Mouse (Mus musculus) layer of hippocampus, postnatal 36 days (tissue): ENCODE results near the gene Ercc6. TPM values are rescaled to one million over a fixed set of nuclear protein-coding genes. Genes with fewer than 3 reads are reported as not detected.
A peak's percentile ranks its signal among the peaks of the same experiment; 100 is the strongest.

ENCODE experiments used
- DNase-seq, 2 experiments: peaks; one replicate each; pipeline ENCODE4 v3.0.0; 2022
- total RNA-seq, 2 experiments: library from RNA; stranded (reverse); gene quantifications; 2 replicates each; pipeline ENCODE4 v1.2.3; 2021

The Ercc6 gene
- total RNA-seq, 2 experiments from 2014 or later = 21.6 to 26.7 TPM

DNA sequence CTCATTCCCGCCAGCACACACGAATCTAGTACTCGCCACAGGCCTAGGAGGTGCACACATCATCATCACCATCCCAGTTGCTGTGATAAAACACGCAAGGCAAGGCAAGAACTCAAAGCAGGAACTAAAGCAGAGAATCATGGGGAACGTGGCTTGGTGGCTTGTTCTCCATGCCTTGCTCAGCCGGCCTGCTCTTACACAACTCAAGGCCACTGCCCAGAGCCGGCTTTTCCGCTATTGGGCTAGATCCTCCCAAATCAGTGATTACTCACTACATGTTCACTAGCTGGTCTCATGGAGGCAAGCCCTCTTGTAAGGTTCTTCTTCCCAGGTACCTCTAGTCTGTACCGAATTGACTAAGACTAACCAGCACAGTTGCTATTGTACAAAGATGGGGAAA is 70.4 kb downstream of the Ercc6 start:
- DNase-seq = no peak

GRCm38 (mm10) chr14:32587013-32587784 is 73.9 kb downstream of the Ercc6 start:
- peak; percentile 64 to 74 for DNase-seq

DNA sequence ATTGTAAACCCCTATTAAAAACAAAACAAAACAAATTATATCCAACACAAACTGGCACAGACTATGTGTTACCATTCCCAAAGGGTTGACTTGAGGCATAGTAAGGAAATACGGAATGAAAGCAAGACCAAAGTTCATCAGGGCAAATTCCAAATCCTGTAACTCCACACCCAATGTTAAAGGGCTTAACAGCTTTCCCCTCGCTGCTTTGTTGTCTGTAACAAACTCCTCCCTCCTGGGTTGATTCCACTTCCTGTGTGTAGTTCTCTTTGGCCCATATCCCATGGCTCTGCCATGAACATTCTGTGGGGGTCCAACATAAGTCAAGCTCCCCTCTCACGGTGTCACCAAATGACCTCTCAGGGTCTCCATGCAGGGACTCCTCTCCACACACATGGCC is 77.1 kb downstream of the Ercc6 start:
- no peak for DNase-seq

- DNase-seq = peak in 1 of 2 experiments; percentile 34
Measured at GRCm38 (mm10) chr14:32597232-32598231, 84.2 kb downstream of the Ercc6 start.

DNA sequence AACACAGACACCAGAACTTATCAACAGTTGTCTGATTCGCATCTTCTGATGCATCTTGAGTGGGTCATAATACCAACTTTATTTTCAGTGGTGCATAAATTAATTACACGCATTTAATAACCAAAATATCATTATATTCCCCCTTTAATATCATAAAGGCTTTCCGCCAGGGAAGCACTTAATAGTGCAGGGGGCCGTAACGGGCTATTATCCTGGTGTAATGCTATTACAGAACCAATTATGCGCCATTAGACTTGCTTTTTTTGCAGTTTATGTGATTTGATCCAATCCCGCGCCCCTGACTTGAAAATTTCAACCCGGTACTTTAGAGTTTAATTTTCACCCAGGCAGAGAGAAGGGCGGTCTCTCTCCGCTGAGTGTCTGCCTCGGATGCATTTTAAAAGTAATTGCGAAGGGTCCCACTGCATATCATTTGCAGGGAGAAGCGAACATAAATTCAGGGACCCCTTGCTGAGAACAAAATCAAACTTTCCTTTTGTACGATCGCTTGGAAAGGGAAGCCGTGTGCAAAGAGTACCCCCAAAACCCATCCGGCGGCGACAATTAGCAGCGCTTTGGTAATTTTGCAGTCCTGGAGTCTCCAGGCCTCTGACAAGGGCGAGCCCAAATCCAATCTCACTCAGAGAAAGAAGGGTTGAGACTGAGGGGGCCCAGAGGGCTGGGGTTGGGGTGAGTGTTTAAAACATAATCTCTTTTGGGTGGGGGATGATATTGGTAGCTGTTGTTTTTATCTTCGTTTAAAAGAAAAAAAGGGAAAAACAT is 85.3 kb downstream of the Ercc6 start:
- DNase-seq = no peak

- DNase-seq = no peak
Measured at GRCm38 (mm10) chr14:32599290-32600041, 86.1 kb downstream of the Ercc6 start, which contains the start of gene Prrxl1. Gene Prrxl1, plus strand, starts transcription at chr14:32599407.

- DNase-seq = no peak
Measured at GRCm38 (mm10) chr14:32600110-32600509, 86.8 kb downstream of the Ercc6 start.

- DNase-seq = no peak
Measured at GRCm38 (mm10) chr14:32605508-32605907, 92.2 kb downstream of the Ercc6 start.

DNA sequence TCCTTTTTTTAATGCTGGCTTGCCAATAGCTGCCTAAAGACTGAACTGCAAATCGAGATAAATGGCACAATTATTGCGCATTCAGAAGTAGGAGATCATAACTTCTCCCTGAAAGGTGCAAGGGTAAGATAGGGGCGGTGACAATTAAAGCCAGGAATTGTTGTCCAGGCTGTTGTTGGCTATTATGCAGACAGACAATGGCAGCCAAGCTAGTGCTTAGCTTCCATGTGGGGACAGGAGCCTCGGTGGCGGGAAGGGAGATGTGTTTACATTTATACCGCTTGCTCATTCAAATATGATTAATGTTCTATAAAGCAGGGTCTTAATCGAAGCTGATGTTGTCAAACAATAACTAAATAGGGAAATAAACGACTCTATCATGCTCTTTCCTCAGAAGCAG is 93.0 kb downstream of the Ercc6 start:
- no peak for DNase-seq

DNA sequence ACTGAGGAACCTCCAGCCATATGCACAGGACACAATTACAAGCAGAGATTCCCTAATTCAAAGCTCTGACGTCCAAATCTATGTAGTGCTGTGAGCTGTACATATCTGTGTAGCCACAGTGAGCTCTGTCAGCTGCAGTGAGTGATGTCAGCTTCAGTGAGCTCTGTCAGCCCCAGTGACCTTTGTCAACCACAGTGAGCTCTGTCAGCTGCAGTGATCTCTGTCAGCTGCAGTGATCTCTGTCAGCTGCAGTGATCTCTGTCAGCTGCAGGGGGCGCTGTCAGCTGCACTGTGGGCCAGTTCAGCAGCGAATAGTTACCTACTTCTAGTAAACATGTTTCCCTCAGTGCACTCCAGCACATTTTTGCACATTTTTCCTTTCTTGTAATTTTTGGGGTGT is 96.1 kb downstream of the Ercc6 start:
- peak; percentile 25 to 34 for DNase-seq

GRCm38 (mm10) chr14:32617253-32617652 is 103.9 kb downstream of the Ercc6 start:
- DNase-seq = no peak

- DNase-seq = no peak
Measured at GRCm38 (mm10) chr14:32624245-32624644, 110.9 kb downstream of the Ercc6 start.

DNA sequence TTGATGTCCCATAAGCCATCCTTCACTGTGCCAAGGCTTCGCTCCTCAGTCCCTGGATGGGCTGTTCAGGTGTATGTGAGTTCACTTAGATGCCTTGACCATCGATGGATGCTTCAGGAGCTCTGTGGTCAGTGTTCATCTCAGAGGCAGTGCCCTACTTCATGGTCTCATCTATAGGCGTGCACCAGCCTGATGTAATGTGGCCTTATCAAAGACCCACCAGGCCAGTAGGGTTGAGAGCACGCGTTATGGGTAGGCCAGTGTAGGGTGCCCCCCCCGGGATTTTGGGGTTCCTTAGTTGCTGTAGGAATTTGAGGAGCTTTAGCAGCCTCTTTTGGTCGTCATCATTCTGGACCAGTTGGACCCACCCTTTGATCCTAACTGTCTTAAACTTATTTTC is 111.5 kb downstream of the Ercc6 start:
- DNase-seq = no peak

DNA sequence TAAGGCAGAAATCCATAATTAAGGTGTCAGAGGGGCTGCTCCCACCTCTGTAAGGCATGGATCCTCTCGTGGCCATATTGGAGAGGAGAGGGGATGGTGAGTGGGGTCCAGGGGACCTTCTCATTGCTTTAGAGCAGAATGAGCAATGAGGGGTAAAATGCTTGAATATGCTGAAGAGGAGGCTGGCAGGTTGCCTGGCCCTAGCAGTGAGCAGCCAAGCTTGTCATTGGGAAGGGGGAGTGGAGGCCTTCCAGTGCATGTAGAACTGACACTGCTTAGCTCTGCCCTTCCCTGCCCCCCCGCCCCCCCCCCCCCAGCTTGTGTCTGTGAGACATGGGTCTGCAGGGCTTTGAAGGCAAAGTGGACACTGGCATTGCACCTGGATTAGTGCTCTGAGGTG is 114.0 kb downstream of the Ercc6 start:
- no peak for DNase-seq

- DNase-seq = no peak
Measured at GRCm38 (mm10) chr14:32628584-32628983, 115.3 kb downstream of the Ercc6 start.

Other genes with a start within 250 kb of the Ercc6 start
- gene Ogdhl, start 191.5 kb upstream of the Ercc6 start, total RNA-seq = 10 to 100 TPM; 79.9 to 84.8 TPM
- not detected for gene 1700024G13Rik, start 125.1 kb upstream of the Ercc6 start, total RNA-seq
- gene Slc18a3, start 48.7 kb upstream of the Ercc6 start, total RNA-seq = not detected
- gene Chat, start 47.5 kb upstream of the Ercc6 start, total RNA-seq = not detected
- gene Prrxl1, start 85.9 kb downstream of the Ercc6 start, total RNA-seq = not detected
- under 1 TPM in 1 of 2 experiments, not detected in 1; 0.15 TPM for gene 3425401B19Rik, start 171.8 kb downstream of the Ercc6 start, total RNA-seq